Mouse (Mus musculus): ENCODE measurements around the gene Bclaf1. TPM values are rescaled to one million over a fixed set of nuclear protein-coding genes. Genes with fewer than 3 reads are reported as not detected.

Gene Bclaf1
- polyA plus RNA-seq, 2 experiments from 2014 or later, result 190 to 207 TPM

DNA sequence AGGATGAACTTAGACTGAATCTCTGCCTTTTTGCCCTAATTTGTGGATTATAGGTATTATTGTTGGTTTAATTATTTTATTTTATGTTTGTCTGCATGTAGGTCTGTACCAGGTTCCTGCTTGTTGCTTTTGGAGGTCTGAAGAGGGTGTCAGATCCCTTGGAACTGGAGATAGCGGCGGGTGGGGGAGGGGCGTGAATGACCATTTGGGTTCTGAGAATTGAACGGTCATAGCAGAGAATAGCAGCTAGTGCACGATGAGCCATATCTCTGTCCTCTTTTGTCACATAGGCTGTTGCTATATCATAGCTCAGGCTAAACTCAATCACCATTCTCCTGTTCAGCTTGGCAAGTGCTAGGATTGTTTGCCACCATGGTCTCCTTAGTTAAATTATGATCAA, 5.2 kb downstream of the Bclaf1 start:
- no peak for ATAC-seq

- no peak for ATAC-seq
Observed at GRCm38 (mm10) chr10:20326226-20326625, 14.0 kb downstream of the Bclaf1 start.

- no peak for ATAC-seq
Observed at GRCm38 (mm10) chr10:20331262-20331661, 19.0 kb downstream of the Bclaf1 start.

- no peak for ATAC-seq
Observed at GRCm38 (mm10) chr10:20337872-20338271, 25.6 kb downstream of the Bclaf1 start.

DNA sequence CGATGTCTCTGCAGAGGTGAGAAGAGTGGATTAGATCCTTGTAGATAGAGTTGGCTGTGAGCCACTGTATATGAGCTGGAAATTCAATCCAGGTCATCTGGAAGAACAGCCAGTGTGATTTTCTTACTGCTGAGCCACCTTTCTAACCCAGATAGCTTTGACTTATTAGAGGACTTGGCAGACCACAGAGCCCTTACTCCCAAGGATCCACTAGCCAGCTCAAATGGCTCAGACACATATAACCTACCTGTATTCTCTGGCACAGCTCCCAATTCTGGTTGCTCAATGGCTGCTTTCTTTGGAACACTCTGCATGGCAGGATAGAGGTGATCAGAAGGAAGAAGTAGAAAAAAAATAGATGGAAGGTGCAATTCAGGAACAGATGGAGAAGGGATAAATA, 33.5 kb downstream of the Bclaf1 start:
- no peak for ATAC-seq

DNA sequence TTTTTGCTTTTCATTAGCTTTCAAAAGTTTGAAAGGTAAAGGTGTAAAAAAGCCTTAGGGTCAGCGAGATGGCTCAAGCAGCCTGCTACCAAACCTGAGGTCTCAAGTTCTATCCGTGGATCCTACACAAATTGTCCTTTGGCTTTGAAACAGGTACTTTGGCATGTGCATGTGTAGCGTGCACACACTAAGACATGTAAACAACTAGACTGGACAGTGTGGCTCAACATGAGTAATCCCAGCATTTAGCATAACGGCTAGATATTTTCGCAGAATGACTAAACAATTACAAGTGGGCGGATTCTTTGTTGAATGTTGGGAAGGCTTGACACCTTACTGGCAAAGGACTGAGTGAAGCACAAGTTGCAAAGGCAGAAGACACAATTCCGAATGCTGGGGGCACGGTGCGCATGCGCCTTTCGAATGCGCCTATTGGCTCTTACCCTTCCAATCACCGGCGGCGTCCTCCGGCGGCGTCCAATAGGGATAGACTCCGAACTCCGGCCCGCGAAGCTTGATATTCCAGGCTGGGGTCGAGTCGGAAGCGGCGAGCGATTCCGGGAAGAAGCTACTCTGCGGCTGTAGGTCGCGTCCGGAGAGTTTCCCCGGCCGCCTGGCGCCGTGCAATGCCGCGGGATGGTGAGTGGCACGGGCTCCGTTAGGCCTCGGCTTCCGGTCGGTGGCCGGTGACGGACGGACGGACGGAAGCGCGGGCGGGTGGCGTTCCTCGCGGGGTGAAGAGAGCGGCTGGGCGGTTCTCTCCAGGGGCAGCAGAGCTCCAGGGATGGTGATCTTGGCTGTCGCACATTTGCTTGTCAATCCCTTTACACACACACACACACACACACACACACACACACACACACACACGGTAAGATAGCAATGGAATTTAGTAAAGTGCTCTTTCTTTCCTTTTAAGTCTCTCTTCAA, 35.3 kb downstream of the Bclaf1 start, which contains the start of gene Mtfr2:
TSS of gene Mtfr2 (plus strand) at position 486 of the 930 bp plus-strand sequence.
- ATAC-seq, result peak; percentile 97

DNA sequence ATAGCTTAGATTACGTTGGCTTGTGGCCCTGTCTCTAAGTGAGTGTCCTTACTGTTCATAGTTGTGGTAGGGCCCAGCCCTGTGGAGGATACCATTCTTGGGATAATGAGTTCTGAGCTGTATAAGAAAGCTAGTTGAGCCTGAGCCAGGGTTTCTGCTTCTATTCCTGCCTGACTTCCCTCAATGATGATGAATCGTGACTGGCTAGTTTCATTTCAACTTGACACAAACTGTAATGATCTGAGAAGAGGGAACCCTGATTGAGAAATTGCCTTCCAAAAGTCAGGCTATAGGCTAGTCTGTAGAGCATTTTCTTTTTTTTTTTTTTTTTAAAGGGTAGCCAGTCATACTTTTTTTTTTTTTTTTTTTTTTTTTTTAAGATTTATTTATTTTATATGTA, 36.6 kb downstream of the Bclaf1 start:
- no peak for ATAC-seq

- ATAC-seq, result peak; percentile 92
Observed at GRCm38 (mm10) chr10:20361542-20362449, 49.5 kb downstream of the Bclaf1 start.

DNA sequence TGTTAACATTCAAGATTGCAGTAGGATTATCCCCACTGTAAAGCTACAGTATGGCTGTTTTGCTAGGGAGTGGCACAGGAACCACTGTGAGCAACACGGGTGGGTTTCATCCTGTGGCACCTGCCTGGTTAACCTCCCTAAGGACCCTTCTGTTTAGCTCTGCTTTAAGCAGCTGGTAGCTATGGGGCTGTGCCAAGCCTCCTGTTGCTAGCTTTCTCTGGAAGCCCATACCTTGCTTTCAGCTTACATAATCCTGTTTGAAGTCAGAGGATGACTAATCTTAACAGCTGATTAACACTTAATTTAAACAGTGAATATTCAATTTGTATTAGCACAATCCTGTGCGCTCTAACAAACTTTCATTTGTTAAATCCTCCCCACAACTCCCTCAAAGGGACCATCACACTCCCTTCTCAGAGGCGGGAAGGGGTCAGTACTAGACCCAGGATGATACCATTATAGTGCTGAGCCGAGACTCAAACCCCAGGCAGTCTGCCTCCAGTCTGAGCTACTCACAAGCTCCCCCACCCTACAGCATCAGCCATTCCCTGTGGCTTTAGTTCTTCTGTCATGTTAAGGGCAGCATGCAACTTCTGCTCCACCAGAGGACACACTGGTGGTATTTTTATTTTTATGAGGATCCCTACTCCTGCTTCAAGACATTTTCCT, 50.3 kb downstream of the Bclaf1 start:
- ATAC-seq, result no peak

- ATAC-seq, result no peak
Observed at GRCm38 (mm10) chr10:20372046-20372445, 59.8 kb downstream of the Bclaf1 start.

- no peak for ATAC-seq
Observed at GRCm38 (mm10) chr10:20377621-20378020, 65.4 kb downstream of the Bclaf1 start.

GRCm38 (mm10) chr10:20379071-20379735, 66.9 kb downstream of the Bclaf1 start:
- no peak for ATAC-seq

- ATAC-seq, result no peak
Observed at GRCm38 (mm10) chr10:20380798-20381197, 68.5 kb downstream of the Bclaf1 start.

GRCm38 (mm10) chr10:20381352-20381751, 69.1 kb downstream of the Bclaf1 start:
- ATAC-seq, result no peak

DNA sequence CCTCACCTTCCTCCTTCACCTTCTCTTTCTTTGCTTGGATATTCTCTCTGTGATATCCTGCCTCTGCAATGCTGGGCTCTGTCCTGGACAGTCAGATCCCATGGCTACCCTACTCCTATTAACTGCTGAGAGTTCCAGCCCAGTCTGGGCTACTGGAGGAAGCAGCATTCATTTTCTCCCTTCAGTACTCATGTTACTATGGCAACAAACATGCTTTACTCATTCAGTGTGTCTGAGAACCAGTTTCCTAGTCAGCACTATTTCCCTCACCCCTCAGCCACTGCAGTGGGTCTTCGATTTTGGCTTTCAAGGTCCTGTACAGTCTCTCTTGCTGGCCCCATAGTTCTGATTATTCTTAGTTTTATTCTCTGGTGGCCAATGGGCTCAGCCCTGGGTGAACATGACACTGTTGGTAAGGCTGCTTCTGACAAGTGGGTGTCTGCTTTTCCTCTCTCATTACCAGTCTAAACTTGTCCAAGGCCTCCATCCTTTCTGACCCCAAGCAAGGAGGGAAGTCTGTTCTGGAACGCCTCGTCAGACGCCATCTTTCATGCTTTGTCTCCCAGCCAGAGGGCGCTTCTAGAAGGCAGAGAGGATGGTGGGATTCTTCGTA, 70.6 kb downstream of the Bclaf1 start:
- no peak for ATAC-seq

DNA sequence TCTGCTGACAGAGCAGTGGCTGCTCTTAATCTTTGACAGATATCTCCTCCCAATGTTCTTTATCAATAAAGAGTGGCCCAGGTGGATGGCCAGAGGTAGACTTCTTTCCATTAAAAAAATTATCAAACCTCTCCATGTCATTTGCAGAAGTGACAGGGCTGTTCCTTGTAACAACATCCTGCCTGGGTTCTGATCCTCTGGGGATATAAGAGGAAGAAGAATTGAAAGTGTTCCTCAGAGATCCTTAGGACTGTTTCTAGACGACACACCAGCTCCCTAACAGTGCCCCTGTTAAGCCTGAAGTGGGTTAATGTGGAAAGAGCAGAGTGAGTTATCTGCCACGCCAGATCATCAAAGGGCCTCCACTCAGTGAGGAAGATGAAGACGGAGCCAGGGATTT, 78.3 kb downstream of the Bclaf1 start:
- no peak for ATAC-seq

Other genes with a start within 250 kb of the Bclaf1 start
- 1 to 10 TPM; 5.0 to 5.9 TPM for gene Map7, start 164.0 kb upstream of the Bclaf1 start, polyA plus RNA-seq (2017; shearing (Covaris generic))
- gene Mtfr2, start 35.3 kb downstream of the Bclaf1 start, polyA plus RNA-seq (2017; shearing (Covaris generic)), result under 1 TPM; 0.73 to 0.79 TPM